Mouse (Mus musculus): Measurements from ENCODE around the gene Shisa3.

Shisa3 gene

GRCm38 (mm10) chr5:67633831-67634268 lies 26.2 kb downstream of the Shisa3 start:
- DNase-seq: no peak

GRCm38 (mm10) chr5:67634339-67634738 lies 26.7 kb downstream of the Shisa3 start:
- DNase-seq: no peak

GRCm38 (mm10) chr5:67640596-67641312 lies 33.1 kb downstream of the Shisa3 start:
- DNase-seq: no peak

DNA sequence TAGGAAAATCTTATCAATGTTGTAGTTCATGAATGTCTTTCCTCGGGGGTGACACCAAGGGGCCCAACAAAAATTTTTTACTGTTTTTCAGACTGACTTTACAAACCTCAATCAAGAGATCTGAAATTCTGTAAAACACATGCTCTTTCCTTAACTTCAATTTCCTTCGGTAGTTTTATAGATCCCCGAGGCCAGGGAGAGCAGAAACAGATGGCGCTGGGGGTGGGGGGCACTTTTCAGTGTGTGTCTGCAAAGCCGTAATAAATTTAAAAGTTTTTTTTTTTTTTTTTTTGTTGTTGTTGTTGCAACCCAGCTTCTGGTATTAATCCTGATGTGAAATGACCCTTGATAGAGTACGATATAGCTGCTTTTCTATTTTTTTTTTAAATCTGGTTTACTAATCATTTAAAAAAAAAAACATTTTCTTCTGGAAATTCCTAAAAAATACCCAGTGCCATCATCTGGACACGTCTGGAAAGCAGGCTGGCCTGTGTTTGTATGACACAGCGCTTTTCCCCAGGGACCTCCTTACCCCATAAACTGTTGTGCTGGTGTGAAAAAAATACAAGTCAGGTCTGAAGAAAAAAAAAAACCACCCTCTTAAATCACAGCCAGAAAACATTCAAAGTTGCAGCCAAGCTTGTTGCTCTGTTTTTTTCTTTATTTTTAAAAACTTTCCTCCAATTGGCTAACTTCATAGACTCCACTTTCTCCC lies 33.9 kb downstream of the Shisa3 start:
- DNase-seq: no peak

GRCm38 (mm10) chr5:67643537-67644255 lies 36.0 kb downstream of the Shisa3 start:
- no peak for DNase-seq

DNA sequence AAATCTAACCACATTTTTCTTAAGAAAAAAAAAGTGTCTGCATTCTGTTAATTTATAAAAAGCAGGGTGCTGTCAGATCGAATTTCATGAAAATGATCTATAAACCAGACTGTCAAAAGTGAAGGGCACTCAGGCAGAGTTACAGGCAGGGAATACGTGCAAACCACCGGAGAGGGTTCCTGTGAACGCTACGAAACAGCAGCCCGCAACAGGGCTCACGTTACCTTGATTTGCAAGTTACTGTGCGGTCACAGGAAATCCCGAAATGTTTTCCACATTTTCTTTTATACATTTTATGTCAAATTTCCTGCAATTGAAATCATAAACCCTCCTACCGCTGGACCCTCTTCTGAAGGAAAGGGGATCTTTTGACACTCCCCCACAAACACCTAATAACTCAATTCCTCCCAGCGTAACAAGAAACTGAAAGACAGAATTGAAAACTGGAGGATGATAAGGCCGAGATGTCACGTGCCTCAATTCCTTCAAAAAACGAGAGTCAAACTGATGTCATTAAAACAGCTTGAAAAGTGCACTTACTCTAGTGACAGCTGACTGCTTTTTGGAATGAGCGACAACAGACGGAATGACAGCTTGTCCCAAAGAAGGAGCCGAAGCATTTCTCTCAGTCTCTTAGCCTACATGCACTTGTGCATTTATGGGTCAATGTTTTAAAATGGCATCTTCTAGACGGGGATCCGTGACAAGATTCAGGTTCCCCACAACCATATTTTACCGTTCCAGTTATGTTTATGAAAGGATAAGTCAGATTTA lies 39.3 kb downstream of the Shisa3 start:
- no peak for DNase-seq

GRCm38 (mm10) chr5:67647568-67647967 lies 39.9 kb downstream of the Shisa3 start:
- peak; percentile 22 to 47 for DNase-seq

- DNase-seq: no peak
Observed at GRCm38 (mm10) chr5:67649156-67649555, 41.5 kb downstream of the Shisa3 start.

DNA sequence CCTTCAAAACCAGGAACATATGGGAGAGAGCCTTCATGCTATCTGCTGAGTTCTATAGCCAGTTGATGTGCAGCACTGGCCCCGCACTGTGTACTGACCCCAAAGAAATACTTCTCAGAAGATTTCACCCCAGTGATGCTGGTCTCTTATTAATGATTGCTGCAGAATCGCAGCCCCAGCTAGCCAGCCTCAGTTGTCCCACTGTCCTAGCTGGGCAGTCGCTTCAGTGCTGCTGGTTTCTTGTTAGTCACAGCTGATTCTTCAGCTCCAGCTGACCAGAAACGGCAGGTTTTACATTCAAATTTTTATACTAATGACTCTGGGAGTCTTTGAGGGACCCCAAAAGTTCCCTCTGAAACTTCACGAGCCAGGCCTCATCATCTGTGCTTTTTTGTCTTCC lies 42.3 kb downstream of the Shisa3 start:
- no peak for DNase-seq

DNA sequence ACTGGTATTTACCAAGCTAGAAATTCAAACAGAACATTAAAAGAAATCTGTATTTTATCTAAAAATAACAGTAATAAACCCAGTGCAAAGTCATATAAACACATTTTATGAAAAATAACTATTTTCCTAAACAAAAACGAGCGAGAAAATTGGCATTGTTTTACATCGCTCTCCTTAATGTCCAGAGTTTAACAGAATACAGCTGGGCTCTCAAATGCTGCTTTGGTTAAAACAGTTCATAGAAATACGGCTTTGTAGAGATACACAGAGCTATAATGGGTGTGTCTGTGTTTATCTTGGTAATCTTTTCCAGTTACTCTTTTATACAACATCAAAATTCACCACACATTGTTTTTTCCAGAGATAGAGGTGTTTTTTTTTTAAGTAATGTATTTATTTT lies 44.8 kb downstream of the Shisa3 start:
- DNase-seq: no peak

DNA sequence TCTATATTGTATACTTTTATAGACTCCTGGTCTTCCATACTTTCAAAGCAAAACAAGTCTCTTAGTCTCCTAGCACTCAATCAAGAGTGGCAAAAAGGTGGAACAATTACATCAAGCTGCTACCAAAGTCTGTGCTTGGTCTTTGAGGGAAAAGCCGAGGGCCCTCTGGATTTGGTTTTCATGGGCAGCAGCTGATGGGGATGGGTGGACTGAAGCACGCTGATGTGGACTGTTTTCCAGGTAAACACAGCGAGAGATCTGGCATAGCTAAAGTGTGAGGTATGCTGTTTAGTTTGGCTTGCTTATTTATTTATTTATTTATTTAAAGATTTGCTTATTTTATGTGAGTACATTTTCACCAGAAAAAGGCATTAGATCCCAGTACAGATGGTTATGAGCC lies 45.9 kb downstream of the Shisa3 start:
- no peak for DNase-seq

DNA sequence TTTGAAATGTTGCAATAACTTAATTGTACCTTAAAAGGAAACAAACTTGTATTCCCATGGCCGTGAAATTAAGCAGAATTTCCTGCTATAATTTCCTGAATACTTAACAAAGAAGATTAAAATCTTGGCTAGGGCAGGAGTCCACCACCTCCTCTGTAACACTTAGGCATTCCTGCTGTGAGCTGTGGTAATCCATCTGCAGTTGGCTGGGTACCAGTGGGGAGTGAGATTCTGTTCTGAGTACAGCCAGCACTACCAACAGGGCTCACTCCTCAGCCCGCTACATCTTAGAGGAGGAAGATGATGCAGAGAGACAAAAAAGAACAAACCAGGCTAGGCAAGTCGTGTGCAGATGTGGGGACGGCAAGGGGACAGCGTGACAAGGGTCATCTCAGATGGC lies 46.9 kb downstream of the Shisa3 start:
- DNase-seq: peak; percentile 25 to 45

DNA sequence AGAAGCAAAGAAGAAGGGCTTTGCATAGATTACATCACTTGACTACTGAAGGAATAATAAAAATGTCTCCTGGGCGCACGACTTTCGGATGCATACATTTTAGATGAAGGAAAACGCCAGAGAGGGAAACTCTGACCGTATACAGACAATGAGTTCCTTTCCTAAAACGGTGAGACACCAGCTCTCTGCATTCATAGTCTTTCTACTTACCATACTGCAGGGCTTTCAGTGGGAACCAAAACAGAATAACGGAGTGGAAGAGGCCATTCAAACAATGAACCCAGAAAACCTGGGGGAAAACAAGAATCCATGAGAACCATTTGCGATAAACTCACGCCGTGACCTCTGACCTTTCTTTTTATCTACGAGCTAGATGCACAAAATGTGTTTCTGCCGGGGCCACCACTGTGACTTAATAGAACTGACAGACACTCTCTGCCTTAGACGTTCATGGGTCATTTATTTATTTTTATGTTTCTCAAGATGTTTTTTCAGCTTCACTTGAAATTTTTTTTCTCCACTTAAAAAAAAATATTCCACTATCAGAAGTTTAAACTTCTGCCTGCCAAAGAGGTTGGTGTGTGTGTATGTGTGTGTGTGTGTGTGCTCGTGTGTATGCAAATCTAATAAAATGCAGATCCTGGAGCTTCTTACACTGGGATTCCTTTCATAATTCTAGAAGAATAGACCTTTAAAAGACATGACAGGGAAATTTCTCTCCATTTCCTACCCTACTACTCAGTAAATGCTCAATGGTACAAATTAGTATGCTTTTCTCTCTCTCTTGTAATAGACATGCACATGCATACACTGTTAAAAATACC lies 48.2 kb downstream of the Shisa3 start:
- no peak for DNase-seq

- DNase-seq: no peak
Observed at GRCm38 (mm10) chr5:67656821-67657259, 49.2 kb downstream of the Shisa3 start.

GRCm38 (mm10) chr5:67659864-67660263 lies 52.2 kb downstream of the Shisa3 start:
- no peak for DNase-seq

DNA sequence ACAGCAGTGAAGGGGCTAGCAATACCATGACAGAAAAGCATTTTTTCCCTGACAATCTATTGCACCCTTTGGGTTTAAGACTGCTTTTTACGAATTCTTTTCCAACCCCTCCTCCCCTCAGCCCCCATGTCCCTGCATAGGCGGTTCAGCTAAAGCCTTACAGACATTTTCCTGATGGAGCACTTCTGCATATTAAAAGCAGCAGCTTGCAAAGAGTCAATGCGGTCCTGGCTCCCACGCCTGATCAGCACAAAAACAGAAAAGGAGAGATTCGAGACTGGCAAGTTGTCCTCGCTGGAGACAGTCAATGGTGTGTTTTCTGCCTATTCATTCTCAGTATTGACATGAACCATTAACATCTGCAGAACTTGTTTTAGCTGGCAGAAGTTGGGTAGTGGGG lies 55.0 kb downstream of the Shisa3 start:
- no peak for DNase-seq

GRCm38 (mm10) chr5:67669436-67669896 lies 61.8 kb downstream of the Shisa3 start:
- peak; percentile 15 to 26 for DNase-seq

DNA sequence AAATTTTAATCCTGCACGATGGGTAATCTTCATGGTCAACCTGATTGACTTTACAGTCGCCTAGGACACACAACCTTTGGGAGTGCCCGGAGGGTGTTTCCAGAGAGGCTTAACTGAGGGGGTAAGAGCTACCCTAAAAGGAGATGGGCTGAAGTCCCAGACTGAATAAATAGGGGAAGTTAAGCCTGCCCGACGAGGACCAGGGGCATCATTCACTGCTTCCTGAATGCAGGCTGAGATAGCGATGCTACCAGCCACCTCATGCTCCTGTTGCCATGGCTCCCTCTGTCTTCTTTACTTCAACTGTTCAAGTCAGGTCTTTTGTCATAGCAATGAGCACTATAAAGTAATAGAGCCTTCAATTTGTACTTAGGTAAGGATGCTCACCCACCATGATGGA lies 62.5 kb downstream of the Shisa3 start:
- no peak for DNase-seq

GRCm38 (mm10) chr5:67673008-67673407 lies 65.3 kb downstream of the Shisa3 start:
- no peak for DNase-seq

Data from cerebellum, postnatal 14 days (tissue).